Mouse (Mus musculus) hindbrain, embryonic 16.5 days (tissue): ENCODE measurements around the gene 4933412E24Rik. TPM values are rescaled to one million over a fixed set of nuclear protein-coding genes. Genes with fewer than 3 reads are reported as not detected.

ENCODE experiments used
- ATAC-seq: fragments of 200-750 bp; cut with Nextera tagmentation; 2 replicates; pipeline ENCODE4 v1.8.0; 2017; ENCODE audit warnings: moderate TSS enrichment, moderate library complexity
- H3K27ac ChIP-seq: fragments of 300-500 bp; sonication (generic); 2 replicates; pipeline ENCODE4 v1.5.1; 2014; ENCODE audit warnings: low read depth, mild to moderate bottlenecking, control low read depth, low read length, moderate library complexity
- H3K27me3 ChIP-seq: fragments of 300-500 bp; sonication (generic); replicated peaks from 2 replicates; pipeline ENCODE4 v1.6.1; 2014; ENCODE audit warnings: low read length; ENCODE audit not compliant: control insufficient read depth, insufficient read depth
- H3K36me3 ChIP-seq: fragments of 300-500 bp; sonication (generic); 2 replicates; pipeline ENCODE4 v1.6.1; 2014; ENCODE audit warnings: mild to moderate bottlenecking, low read length, moderate library complexity, mixed read lengths; ENCODE audit not compliant: control insufficient read depth, insufficient read depth
- H3K4me1 ChIP-seq: fragments of 300-500 bp; sonication (generic); 2 replicates; pipeline ENCODE4 v1.6.1; 2014; ENCODE audit warnings: low read depth, low read length; ENCODE audit not compliant: control insufficient read depth, insufficient read depth
- H3K4me2 ChIP-seq: fragments of 300-500 bp; sonication (generic); 2 replicates; pipeline ENCODE4 v1.6.1; 2014; ENCODE audit warnings: mild to moderate bottlenecking, low read length, control low read depth, moderate library complexity
- H3K4me3 ChIP-seq: fragments of 300-500 bp; sonication (generic); 2 replicates; pipeline ENCODE4 v1.5.1; 2014; ENCODE audit warnings: mild to moderate bottlenecking, low read length, control low read depth, moderate library complexity
- H3K9ac ChIP-seq: fragments of 300-500 bp; sonication (generic); 2 replicates; pipeline ENCODE4 v1.6.1; 2014; ENCODE audit warnings: low read depth, mild to moderate bottlenecking, control low read depth, low read length, moderate library complexity
- H3K9me3 ChIP-seq: fragments of 300-500 bp; sonication (generic); 2 replicates; pipeline ENCODE4 v1.6.1; 2014; ENCODE audit warnings: mild to moderate bottlenecking, low read length, moderate library complexity; ENCODE audit not compliant: control insufficient read depth
- WGBS: fragments of 180-500 bp; shearing (Covaris S2); extraction: QIAGEN DNeasy Blood & Tissue Kit; methylation state at CpG from one replicate; pipeline ENCODE4 v1.1.7; 2014; 5-methylcytosine and 5-hydroxymethylcytosine counted together
- polyA plus RNA-seq: library from polyadenylated mRNA; unstranded; fragments of >200 nt; fragmentation: Nextera tagmentation; extraction: Ambion mirVana; gene quantifications from 2 replicates; pipeline ENCODE4 v1.2.1, GENCODE M21; 2015

Gene 4933412E24Rik
- not detected in 2 replicates for polyA plus RNA-seq

- no peak for ATAC-seq
- no peaks in the 10 kb centered on the region for H3K4me1 ChIP-seq
- no peaks in the 10 kb centered on the region for H3K27me3 ChIP-seq
- no peaks in the 10 kb centered on the region for H3K9me3 ChIP-seq
- no peak within 1 kb of the TSS for H3K27ac ChIP-seq
- no peak within 1 kb of the TSS for H3K9ac ChIP-seq
- no peaks in the 10 kb centered on the region for H3K36me3 ChIP-seq
- H3K4me3 ChIP-seq, result no peak within 1 kb of the TSS
- H3K4me2 ChIP-seq, result no peak within 1 kb of the TSS
- WGBS, result 92% methylated on average over 7 of the region's 7 CpGs
These were observed at the start of gene 4933412E24Rik for GRCm38 (mm10) chr15:60016513-60016912. Gene 4933412E24Rik (minus strand): TSS chr15:60016613.

DNA sequence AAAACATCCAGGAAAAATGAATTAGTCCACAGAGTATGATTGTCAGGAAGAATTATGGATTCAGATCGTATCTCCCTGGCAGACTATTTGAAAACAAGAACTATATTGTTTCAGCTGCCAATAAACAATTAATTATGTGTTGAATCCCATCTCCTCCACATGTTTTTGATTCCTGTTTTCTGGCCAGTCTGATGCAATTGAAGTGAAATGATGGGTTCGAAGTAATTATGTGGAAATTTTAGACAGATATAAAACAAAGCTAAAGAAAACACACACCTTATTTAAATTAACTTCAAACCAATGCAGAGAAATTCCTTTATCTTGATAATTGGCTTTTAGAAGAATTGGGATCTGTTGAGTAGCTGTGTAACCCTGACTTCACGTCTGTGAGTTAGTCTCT, 14.3 kb upstream of the 4933412E24Rik start:
- H3K27ac ChIP-seq, result no peak overlapping the region
- H3K4me3 ChIP-seq, result no peak overlapping the region
- H3K4me2 ChIP-seq, result no peak overlapping the region
- ATAC-seq, result no peak
- no peaks in the 10 kb centered on the region for H3K27me3 ChIP-seq
- 63% methylated on average over 3 of the region's 3 CpGs for WGBS
- no peaks in the 10 kb centered on the region for H3K9me3 ChIP-seq
- H3K9ac ChIP-seq, result no peak overlapping the region
- H3K36me3 ChIP-seq, result no peaks in the 10 kb centered on the region
- H3K4me1 ChIP-seq, result no peaks in the 10 kb centered on the region

- H3K27ac ChIP-seq, result no peak overlapping the region
- no peak for ATAC-seq
- H3K9me3 ChIP-seq, result no peaks in the 10 kb centered on the region
- H3K4me2 ChIP-seq, result no peak overlapping the region
- H3K4me1 ChIP-seq, result no peaks in the 10 kb centered on the region
- H3K9ac ChIP-seq, result no peak overlapping the region
- H3K36me3 ChIP-seq, result no peaks in the 10 kb centered on the region
- no peaks in the 10 kb centered on the region for H3K27me3 ChIP-seq
- 46% methylated on average over 3 of the region's 3 CpGs for WGBS
- no peak overlapping the region for H3K4me3 ChIP-seq
These were observed 4.8 kb upstream of the 4933412E24Rik start for GRCm38 (mm10) chr15:60021256-60021655.

GRCm38 (mm10) chr15:60010199-60010598, 6.2 kb downstream of the 4933412E24Rik start:
- ATAC-seq, result no peak
- Histone ChIP-seq H3K36me3 (no peaks in the 10 kb centered on the region), H3K4me1 (no peaks in the 10 kb centered on the region), H3K27ac (no peak overlapping the region), H3K27me3 (no peaks in the 10 kb centered on the region), H3K9me3 (no peaks in the 10 kb centered on the region), H3K4me2 (no peak overlapping the region), H3K4me3 (no peak overlapping the region), H3K9ac (no peak overlapping the region)
- WGBS, result 92% methylated on average over 4 of the region's 4 CpGs

DNA sequence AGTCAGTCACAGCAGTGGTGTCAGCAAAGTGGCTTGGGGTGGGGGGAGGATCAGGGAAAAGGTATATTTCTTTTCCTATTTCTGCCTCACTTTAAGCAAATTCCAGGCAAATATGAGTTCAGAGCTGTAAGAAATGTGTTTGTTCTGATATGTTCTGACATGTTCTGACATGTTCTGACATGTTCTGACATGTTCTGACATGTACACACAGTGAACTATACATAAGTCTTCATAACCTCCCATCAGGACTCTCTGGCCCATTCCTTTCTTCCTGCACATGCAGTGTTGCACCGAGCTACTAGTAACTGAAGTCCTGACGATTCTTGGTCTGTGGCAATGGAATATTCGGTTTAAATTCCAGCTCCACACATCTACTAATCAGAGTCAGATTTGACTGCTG, 6.8 kb downstream of the 4933412E24Rik start:
- Histone ChIP-seq H3K27me3 (no peaks in the 10 kb centered on the region), H3K27ac (no peak overlapping the region), H3K9ac (no peak overlapping the region), H3K4me1 (no peaks in the 10 kb centered on the region), H3K4me2 (no peak overlapping the region), H3K9me3 (no peaks in the 10 kb centered on the region), H3K4me3 (no peak overlapping the region), H3K36me3 (no peaks in the 10 kb centered on the region)
- 88% methylated on average over 3 of the region's 3 CpGs for WGBS
- ATAC-seq, result no peak

GRCm38 (mm10) chr15:59983777-59984176, 32.6 kb downstream of the 4933412E24Rik start:
- no peak for ATAC-seq
- H3K9me3 ChIP-seq, result no peaks in the 10 kb centered on the region
- H3K4me3 ChIP-seq, result no peak overlapping the region
- H3K36me3 ChIP-seq, result no peaks in the 10 kb centered on the region
- no peak overlapping the region for H3K27ac ChIP-seq
- H3K27me3 ChIP-seq, result no peaks in the 10 kb centered on the region
- no peak overlapping the region for H3K4me2 ChIP-seq
- H3K9ac ChIP-seq, result no peak overlapping the region
- WGBS, result 32% methylated on average over 4 of the region's 4 CpGs
- no peaks in the 10 kb centered on the region for H3K4me1 ChIP-seq

DNA sequence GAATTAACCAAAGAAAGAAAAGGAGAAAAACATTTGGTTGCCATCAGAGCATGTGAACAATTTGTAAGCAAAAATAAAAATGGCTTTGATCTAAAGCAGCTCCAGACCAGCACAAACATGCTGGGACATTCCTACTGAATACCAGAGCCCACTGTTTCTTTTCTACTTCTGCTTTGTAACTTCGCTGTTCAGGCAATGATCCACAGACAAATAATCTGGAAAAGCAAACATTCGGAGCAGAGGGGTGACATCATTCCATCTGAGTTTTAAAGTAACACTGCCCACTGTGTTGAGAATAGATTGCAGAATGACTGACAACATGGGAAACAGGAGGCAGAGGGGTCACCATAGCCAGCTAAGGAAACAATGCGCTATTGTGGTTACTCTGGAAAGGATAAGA, 41.1 kb downstream of the 4933412E24Rik start:
- WGBS, result 54% methylated on average over 3 of the region's 3 CpGs
- Histone ChIP-seq H3K9me3 (no peaks in the 10 kb centered on the region), H3K4me3 (no peak overlapping the region), H3K4me2 (no peak overlapping the region), H3K27ac (no peak overlapping the region), H3K4me1 (no peaks in the 10 kb centered on the region), H3K9ac (no peak overlapping the region), H3K36me3 (no peaks in the 10 kb centered on the region), H3K27me3 (no peaks in the 10 kb centered on the region)
- ATAC-seq, result no peak

DNA sequence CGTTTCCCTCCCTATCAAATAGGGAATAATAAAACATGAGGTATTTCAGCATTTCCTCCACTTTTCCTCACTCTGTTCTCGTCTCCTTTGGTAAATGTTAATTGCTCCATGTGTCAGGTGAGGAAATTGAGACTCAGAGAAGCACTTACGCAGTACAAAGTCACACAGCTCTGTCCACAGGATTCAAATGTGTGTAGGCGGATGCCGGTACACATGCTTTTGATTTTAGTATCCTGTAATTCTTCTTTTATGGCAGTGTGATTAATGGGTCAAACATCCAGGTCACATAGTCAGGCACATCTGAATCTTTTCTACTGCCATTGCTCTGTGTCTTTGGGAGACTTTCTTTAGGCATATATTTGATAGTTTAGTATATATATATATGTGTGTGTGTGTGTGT, 41.8 kb downstream of the 4933412E24Rik start:
- H3K36me3 ChIP-seq, result no peaks in the 10 kb centered on the region
- ATAC-seq, result no peak
- H3K9ac ChIP-seq, result no peak overlapping the region
- H3K4me3 ChIP-seq, result no peak overlapping the region
- H3K9me3 ChIP-seq, result no peaks in the 10 kb centered on the region
- H3K4me2 ChIP-seq, result no peak overlapping the region
- H3K4me1 ChIP-seq, result no peaks in the 10 kb centered on the region
- H3K27ac ChIP-seq, result no peak overlapping the region
- H3K27me3 ChIP-seq, result no peaks in the 10 kb centered on the region
- WGBS, result 71% methylated on average over 5 of the region's 5 CpGs

GRCm38 (mm10) chr15:59973651-59974519, 42.5 kb downstream of the 4933412E24Rik start:
- ATAC-seq, result no peak
- Histone ChIP-seq H3K27me3 (no peaks in the 10 kb centered on the region), H3K9ac (no peak overlapping the region), H3K4me3 (no peak overlapping the region), H3K36me3 (no peaks in the 10 kb centered on the region), H3K27ac (no peak overlapping the region), H3K4me1 (no peaks in the 10 kb centered on the region), H3K9me3 (no peaks in the 10 kb centered on the region), H3K4me2 (no peak overlapping the region)
- WGBS, result 60% methylated on average over 7 of the region's 7 CpGs
